Mouse (Mus musculus) liver, embryonic 14.5 days (tissue): ENCODE data around the gene Fkbpl.

Experiments used
- CTCF ChIP-seq: IDR thresholded peaks from 2 replicates; pipeline ENCODE4 v1.5.1; 2016; ENCODE audit warnings: antibody characterized with exemption, low read depth, control low read depth
- EP300 ChIP-seq: IDR thresholded peaks from 2 replicates; pipeline ENCODE4 v1.6.1; 2016; ENCODE audit warnings: antibody characterized with exemption, low read depth

DNA sequence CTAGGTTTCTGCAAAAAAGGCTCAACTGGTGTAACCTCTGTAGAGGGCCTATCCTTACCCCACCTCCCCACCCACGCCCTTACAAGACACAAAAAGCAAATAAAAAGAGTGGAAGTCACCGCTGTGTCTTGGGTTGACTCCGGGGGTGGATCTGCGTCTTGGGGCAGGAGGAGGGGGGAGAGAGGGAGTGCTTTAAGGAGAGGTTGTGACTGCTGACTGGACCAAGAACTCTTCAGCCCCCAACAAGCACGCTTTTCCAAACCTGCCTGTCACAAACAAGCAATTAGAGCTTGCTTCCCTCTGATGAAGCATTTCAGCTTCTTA, 16.0 kb upstream of the Fkbpl start:
- TF ChIP-seq CTCF (no peak), EP300 (no peak)
